Mouse (Mus musculus) heart, embryonic 15.5 days (tissue): Measurements from ENCODE around the gene Gmppb. TPM values are rescaled to one million over a fixed set of nuclear protein-coding genes. Genes with fewer than 3 reads are reported as not detected.

Source experiments
- ATAC-seq: fragments of 200-750 bp; cut with Nextera tagmentation; replicated peaks from 2 replicates; pipeline ENCODE4 v1.8.0; 2017; ENCODE audit warnings: low read depth, moderate TSS enrichment; ENCODE audit not compliant: insufficient number of reproducible peaks, insufficient read depth, low FRiP score
- H3K27ac ChIP-seq: fragments of 300-500 bp; sonication (generic); 2 replicates; pipeline ENCODE4 v1.5.1; 2015; ENCODE audit warnings: mild to moderate bottlenecking, inconsistent platforms
- H3K27me3 ChIP-seq: fragments of 300-500 bp; sonication (generic); 2 replicates; pipeline ENCODE4 v1.6.1; 2015; ENCODE audit warnings: inconsistent platforms
- H3K36me3 ChIP-seq: fragments of 300-500 bp; sonication (generic); 2 replicates; pipeline ENCODE4 v1.6.1; 2015; ENCODE audit warnings: mild to moderate bottlenecking, inconsistent platforms
- H3K4me1 ChIP-seq: fragments of 300-500 bp; sonication (generic); replicated peaks from 2 replicates; pipeline ENCODE4 v1.6.1; 2015; ENCODE audit warnings: inconsistent platforms
- H3K4me2 ChIP-seq: fragments of 300-500 bp; sonication (generic); 2 replicates; pipeline ENCODE4 v1.6.1; 2015; ENCODE audit warnings: inconsistent platforms, mild to moderate bottlenecking, moderate library complexity
- H3K4me3 ChIP-seq: fragments of 300-500 bp; sonication (generic); 2 replicates; pipeline ENCODE4 v1.5.1; 2015; ENCODE audit warnings: mild to moderate bottlenecking, inconsistent platforms
- H3K9ac ChIP-seq: fragments of 300-500 bp; sonication (generic); 2 replicates; pipeline ENCODE4 v1.6.1; 2015; ENCODE audit warnings: mild to moderate bottlenecking, inconsistent platforms
- H3K9me3 ChIP-seq: fragments of 300-500 bp; sonication (generic); replicated peaks from 2 replicates; pipeline ENCODE4 v1.6.1; 2016; ENCODE audit warnings: inconsistent platforms
- WGBS: fragments of 180-500 bp; shearing (Covaris S2); methylation state at CpG from one replicate; pipeline ENCODE4 v1.1.7; 2015; ENCODE audit warnings: mixed read lengths; 5-methylcytosine and 5-hydroxymethylcytosine counted together
- polyA plus RNA-seq: library from polyadenylated mRNA; unstranded; fragments of >200 nt; fragmentation: Nextera tagmentation; extraction: Ambion mirVana; gene quantifications from 2 replicates; pipeline ENCODE4 v1.2.1, GENCODE M21; 2015

The Gmppb gene
- polyA plus RNA-seq, 1 experiment from 2014 or later, result 18.3 TPM

DNA sequence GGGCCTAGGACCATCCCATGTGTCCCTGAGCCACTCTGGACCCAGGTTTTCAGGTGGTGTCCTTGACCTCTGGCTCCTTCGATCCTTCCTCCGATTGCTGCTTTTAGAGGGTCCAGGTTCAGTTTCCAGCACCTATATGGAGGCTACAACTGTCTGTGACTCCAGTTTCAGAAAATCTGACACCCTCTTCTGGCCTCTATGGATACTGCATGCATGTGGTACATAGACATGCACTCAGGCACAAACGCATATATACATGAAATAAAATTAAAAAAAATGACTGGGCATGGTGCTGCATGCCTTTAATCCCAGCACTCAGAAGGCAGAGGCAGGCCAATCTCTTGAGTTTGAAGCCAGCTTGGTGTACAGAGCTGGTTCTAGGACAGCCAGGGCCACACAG lies 21.2 kb upstream of the Gmppb start:
- WGBS, result 93% methylated on average over 3 of the region's 3 CpGs
- Histone ChIP-seq H3K36me3 (peaks cover 49% of the 10 kb centered on the region), H3K9me3 (no peaks in the 10 kb centered on the region), H3K4me1 (no peaks in the 10 kb centered on the region), H3K27me3 (no peaks in the 10 kb centered on the region), H3K4me3 (no peak overlapping the region), H3K9ac (no peak overlapping the region), H3K27ac (no peak overlapping the region), H3K4me2 (no peak overlapping the region)
- ATAC-seq, result no peak

DNA sequence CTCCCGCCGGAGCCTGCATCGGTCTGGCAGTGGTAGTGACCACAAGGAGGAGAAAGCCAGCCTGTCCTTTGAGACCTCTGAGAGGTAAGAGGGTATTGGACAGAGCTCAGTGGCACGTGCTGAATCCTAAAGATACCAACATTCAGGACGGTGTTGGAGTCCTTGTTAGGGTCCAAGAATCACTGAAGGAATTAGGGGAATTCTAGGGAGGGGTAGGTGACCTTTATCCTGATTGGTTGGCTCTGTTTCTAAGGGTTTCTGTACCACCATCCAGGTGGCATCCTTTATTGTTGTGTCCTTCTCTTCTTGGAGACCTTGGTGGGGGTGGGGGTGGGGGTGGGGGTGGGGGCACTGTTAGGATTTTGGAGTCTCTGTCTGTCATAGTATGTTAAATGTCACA lies 16.9 kb upstream of the Gmppb start:
- no peak for ATAC-seq
- Histone ChIP-seq H3K27me3 (no peaks in the 10 kb centered on the region), H3K9ac (no peak overlapping the region), H3K4me3 (no peak overlapping the region), H3K4me1 (no peaks in the 10 kb centered on the region), H3K9me3 (no peaks in the 10 kb centered on the region), H3K36me3 (peaks cover 38% of the 10 kb centered on the region), H3K4me2 (no peak overlapping the region), H3K27ac (no peak overlapping the region)
- WGBS, result 85% methylated on average over 5 of the region's 5 CpGs

DNA sequence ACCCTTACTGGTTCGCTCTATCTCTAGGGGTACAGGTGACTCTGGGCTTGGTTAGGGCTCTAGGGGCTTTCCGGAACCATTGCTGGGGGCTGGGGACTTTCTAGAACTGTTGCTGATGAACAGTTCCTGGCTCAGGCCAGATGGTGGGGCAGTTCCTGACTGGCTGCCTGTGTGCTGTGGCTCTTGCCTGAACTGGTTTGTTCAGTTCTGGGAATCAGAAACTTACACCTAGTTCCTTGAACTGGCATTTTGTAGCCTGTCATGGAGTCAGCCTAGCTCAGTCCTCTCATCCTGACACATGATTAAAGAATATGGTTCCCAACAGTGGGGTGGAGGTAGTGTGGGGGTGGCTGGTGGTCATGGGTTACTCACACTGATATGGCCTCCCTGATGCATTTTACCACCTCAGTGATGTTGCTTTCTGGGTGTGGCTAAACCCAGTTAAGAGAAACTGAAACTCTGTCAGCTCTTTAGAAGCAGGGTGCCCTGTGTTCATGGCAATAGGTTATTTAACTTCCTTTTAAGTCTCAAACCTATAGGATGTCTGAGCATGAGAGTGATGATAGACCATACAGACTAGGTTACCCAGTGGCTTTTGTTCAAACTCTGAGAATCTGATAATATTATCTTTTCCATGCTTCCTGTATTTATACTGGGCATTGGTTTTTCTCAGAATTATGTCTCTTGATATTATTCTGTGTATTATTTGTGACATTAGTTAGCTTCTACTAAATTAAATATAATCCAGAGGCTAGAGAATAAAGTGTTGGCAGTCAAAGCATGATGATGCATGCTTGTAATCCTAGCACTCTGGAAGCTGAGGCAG lies 13.5 kb upstream of the Gmppb start:
- 92% methylated on average over 2 of the region's 2 CpGs for WGBS
- no peak overlapping the region for H3K27ac ChIP-seq
- no peaks in the 10 kb centered on the region for H3K4me1 ChIP-seq
- no peak overlapping the region for H3K4me2 ChIP-seq
- H3K4me3 ChIP-seq, result no peak overlapping the region
- no peak for ATAC-seq
- no peaks in the 10 kb centered on the region for H3K27me3 ChIP-seq
- no peak overlapping the region for H3K9ac ChIP-seq
- peaks cover 35% of the 10 kb centered on the region for H3K36me3 ChIP-seq
- H3K9me3 ChIP-seq, result no peaks in the 10 kb centered on the region

DNA sequence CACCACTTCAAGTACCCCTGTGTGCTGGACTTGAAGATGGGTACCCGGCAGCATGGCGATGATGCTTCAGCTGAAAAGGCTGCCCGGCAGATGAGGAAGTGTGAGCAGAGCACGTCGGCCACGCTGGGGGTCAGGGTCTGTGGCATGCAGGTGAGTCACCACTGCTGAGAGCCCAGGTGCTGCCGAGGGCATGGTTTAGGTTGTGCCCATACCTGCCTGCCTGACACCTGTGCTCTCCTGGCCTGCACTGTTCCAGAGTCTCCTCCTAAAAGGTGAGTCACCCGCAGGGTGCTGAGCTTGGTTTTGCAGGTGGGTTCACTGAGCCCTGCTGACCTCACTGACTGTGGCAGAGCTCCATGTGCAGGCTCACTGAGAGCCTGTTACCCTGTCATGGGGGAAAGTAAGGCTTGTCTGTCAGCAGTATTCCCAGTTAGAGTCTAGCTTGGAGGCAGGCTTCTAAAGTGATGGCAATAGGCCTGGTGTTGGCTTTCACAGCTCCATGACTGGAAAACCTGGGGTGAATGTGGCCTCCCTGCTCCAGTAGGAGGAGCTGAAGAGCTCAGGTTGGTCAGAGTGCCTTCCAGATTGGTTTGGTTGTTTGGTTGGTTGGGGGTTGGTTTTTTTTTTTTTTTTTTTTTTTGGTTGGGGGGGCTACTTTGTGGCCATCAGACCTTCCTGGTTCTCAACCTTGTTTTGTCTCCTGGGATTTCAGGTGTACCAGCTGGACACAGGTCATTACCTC lies 4.1 kb upstream of the Gmppb start:
- 93% methylated on average over 8 of the region's 8 CpGs for WGBS
- Histone ChIP-seq H3K4me1 (peaks cover 20% of the 10 kb centered on the region), H3K9ac (no peak overlapping the region), H3K9me3 (no peaks in the 10 kb centered on the region), H3K27ac (no peak overlapping the region), H3K4me3 (no peak overlapping the region), H3K36me3 (peaks cover 52% of the 10 kb centered on the region), H3K27me3 (no peaks in the 10 kb centered on the region), H3K4me2 (no peak overlapping the region)
- ATAC-seq, result no peak

DNA sequence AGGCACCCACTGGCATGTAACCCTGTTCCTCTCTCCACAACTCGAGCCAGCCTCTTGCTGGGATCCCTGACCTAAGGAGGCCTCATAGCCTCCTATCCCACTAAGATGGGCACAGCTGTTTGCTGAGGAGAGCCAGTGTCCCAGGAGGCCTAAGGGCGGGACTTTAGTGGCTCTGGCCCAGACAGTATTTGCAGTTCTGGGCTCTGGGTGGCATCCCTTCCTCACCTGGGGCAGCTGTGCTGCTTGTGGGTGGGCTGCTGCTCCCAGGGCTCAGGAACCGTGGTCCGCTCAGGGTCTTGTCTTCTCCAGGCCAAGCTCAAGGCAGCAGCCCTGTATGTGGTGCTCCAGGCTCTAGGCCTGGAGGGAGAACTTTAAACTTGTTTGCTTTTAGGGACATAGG lies 2.5 kb upstream of the Gmppb start:
- ATAC-seq, result no peak
- Histone ChIP-seq H3K4me3 (no peak overlapping the region), H3K4me2 (no peak overlapping the region), H3K9me3 (no peaks in the 10 kb centered on the region), H3K27me3 (no peaks in the 10 kb centered on the region), H3K9ac (no peak overlapping the region), H3K4me1 (peaks cover 27% of the 10 kb centered on the region), H3K36me3 (peaks cover 53% of the 10 kb centered on the region), H3K27ac (no peak overlapping the region)
- 92% methylated on average over 4 of the region's 4 CpGs for WGBS

DNA sequence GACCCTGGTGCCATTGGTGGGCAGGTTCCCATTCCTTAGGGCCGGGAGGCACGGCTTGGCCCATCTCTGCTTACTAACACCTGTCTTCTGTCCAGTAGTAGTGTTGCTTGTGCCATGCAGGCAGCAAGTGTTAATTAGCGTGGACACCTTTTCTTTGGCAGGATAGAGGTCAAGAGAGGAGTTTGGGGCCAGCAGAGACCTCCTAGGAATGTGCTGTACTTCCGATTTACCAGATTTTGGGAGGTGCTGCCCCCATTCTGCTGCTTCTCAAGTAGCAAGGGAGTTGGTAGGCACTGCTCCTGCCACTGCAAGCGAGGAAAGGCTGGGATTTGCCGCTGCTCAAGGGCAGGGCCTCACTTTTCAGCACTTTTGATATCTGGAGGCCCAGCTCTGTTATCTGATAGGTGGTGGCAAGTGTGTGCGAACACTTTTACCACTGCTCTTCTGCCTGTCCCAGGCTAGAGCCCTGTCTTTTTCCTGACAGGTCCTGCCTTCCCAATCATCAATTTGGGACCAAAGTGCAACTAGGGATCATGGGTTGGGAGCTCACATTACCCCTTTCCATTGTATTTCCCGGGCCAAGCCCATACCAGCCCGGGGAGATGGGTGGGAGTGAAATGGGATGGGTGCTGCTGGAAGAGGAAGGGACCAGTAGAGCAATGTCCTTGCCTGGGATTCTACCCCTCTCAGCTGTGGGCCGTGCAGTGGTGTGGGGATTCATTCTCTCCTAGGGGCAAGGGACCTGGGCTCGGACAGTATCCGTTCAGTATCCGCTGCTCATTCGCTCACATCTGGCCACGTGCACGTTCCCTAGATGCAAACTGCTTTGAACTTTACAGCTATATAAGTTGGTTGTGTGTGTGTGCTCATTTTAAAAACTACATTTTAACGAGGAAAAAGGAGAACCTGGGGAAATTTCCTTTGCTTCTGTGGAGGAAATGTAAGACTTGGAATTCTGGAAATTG lies 1.2 kb upstream of the Gmppb start:
- H3K4me3 ChIP-seq, result peak overlapping the region; percentile 77
- no peaks in the 10 kb centered on the region for H3K9me3 ChIP-seq
- H3K27ac ChIP-seq, result peak overlapping the region; percentile 82
- peaks cover 34% of the 10 kb centered on the region for H3K4me1 ChIP-seq
- H3K9ac ChIP-seq, result peak overlapping the region; percentile 54
- peak overlapping the region; percentile 88 for H3K4me2 ChIP-seq
- H3K36me3 ChIP-seq, result peaks cover 43% of the 10 kb centered on the region
- ATAC-seq, result no peak
- WGBS, result 34% methylated on average over 17 of the region's 17 CpGs
- H3K27me3 ChIP-seq, result no peaks in the 10 kb centered on the region

DNA sequence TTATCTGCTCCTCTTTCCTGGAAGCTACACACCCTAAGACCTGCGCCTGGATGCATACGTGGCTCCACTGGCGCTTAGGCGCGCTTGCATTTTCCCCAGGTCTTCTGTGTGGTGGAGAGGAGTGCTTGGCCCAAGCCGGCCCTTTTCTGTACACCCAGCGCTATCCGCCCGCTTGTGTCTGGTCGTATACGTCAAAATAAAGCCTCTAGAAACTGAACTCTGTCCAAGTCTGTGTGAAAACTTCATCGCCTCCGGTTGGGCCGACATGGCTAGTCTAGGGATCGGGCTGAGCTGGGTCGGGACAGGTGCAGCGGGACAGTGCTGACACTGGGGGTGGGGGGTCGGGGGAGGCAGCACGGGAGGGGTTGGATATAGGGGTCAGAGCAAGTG lies 481 bp upstream of the Gmppb start:
- Histone ChIP-seq H3K9me3 (no peaks in the 10 kb centered on the region), H3K9ac (peak overlapping the region; percentile 54), H3K36me3 (peaks cover 38% of the 10 kb centered on the region), H3K4me2 (peak overlapping the region; percentile 88), H3K4me1 (peaks cover 41% of the 10 kb centered on the region), H3K27ac (peak overlapping the region; percentile 82), H3K27me3 (no peaks in the 10 kb centered on the region), H3K4me3 (peak overlapping the region; percentile 77)
- WGBS, result 2% methylated on average over 19 of the region's 19 CpGs
- ATAC-seq, result peak; percentile 44; the same call in 1 of the 2 replicates

DNA sequence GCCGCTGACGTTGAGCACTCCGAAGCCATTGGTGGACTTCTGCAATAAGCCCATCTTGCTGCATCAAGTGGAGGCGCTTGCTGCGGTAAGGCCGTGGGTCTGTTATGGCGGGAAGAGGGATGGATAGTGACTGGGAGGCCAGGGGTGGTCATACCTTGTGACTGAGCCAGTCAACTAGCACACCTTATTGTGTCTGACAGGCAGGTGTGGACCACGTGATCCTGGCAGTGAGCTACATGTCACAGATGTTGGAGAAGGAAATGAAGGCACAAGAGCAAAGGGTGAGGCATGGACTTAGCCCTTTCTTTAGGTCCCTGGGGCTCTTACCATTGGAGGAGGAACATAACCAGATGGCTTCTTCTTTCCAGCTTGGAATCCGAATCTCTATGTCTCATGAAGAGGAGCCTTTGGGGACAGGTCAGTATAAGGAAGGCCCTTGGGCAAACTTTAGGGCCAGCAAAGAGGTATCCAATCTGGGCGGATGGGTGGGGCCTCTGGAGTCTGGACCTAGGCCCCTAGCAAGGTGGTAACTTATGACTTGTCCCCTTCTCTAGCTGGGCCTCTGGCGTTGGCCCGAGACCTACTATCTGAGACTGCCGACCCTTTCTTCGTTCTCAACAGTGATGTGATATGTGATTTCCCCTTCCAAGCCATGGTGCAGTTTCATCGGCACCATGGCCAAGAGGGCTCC lies 664 bp downstream of the Gmppb start:
- Histone ChIP-seq H3K9me3 (no peaks in the 10 kb centered on the region), H3K27ac (peak overlapping the region; percentile 82), H3K4me2 (peak overlapping the region; percentile 88), H3K4me3 (peak overlapping the region; percentile 77), H3K27me3 (no peaks in the 10 kb centered on the region), H3K36me3 (peaks cover 47% of the 10 kb centered on the region), H3K4me1 (peaks cover 45% of the 10 kb centered on the region), H3K9ac (peak overlapping the region; percentile 78)
- WGBS, result 40% methylated on average over 15 of the region's 15 CpGs
- no peak for ATAC-seq

DNA sequence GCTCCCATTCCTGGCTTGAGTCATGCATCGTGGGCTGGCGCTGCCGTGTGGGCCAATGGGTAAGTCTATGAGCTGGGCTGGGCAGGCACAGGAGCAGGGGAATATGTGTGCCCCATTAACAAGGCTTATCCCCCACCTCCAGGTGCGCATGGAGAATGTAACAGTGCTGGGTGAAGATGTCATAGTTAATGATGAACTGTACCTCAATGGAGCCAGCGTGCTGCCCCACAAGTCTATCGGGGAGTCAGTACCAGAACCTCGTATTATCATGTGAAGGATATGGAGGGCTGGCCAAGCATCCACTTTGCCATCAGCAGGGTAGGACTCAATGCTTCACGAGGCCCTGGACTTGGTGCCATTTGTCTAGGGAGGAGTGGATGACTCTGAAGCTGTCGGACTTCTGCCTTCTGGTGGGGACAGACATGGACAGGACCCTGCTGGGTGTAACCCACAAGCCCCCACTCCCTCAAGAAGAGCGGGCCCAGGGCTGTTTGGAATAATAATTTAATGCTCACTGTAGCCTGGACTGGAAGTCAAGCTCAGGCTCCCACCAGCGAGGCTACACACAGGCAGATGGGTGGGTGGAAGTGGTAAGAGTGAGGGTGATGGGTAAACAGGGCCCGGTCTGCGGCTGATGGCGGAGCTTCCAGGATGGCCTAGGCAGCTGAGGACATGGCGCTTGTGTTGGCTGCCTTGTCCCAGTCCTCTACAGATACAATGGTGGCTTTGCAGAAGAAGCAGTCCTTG lies 2.3 kb downstream of the Gmppb start:
- no peak overlapping the region for H3K4me3 ChIP-seq
- WGBS, result 94% methylated on average over 15 of the region's 15 CpGs
- peaks cover 47% of the 10 kb centered on the region for H3K36me3 ChIP-seq
- H3K9ac ChIP-seq, result no peak overlapping the region
- H3K4me1 ChIP-seq, result peaks cover 45% of the 10 kb centered on the region
- H3K27me3 ChIP-seq, result no peaks in the 10 kb centered on the region
- no peak for ATAC-seq
- H3K27ac ChIP-seq, result no peak overlapping the region
- H3K4me2 ChIP-seq, result no peak overlapping the region
- no peaks in the 10 kb centered on the region for H3K9me3 ChIP-seq

DNA sequence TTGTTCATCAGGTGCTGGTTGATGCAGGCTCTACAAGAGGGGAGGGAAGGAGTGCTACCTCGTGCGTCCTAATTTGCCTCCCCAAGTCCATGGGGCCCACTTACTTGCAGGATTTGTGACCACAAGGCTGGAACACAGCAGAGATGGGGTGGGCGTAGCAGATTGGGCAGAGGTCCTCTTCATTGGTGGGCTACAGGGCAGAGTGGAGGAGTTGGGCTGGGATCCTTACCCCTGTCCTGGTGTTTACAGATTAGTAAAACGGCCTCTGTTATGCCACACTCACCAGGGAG lies 2.8 kb downstream of the Gmppb start:
- no peaks in the 10 kb centered on the region for H3K9me3 ChIP-seq
- no peak overlapping the region for H3K27ac ChIP-seq
- no peak overlapping the region for H3K4me3 ChIP-seq
- no peak overlapping the region for H3K9ac ChIP-seq
- H3K4me2 ChIP-seq, result no peak overlapping the region
- WGBS, result 84% methylated on average over 4 of the region's 4 CpGs
- peaks cover 45% of the 10 kb centered on the region for H3K4me1 ChIP-seq
- H3K27me3 ChIP-seq, result no peaks in the 10 kb centered on the region
- peaks cover 45% of the 10 kb centered on the region; the same call in 1 of the 2 replicates for H3K36me3 ChIP-seq
- ATAC-seq, result no peak
